Mouse (Mus musculus) liver, embryonic 16.5 days (tissue): ENCODE results near the gene Vmn1r139. TPM values are rescaled to one million over a fixed set of nuclear protein-coding genes. Genes with fewer than 3 reads are reported as not detected.
"Not testable (repeated sequence)": the region's sequence is repeated elsewhere in the genome, so short reads cannot be mapped to it uniquely, and the experiment has no call there.

Experiments used
- ATAC-seq: fragments of 200-750 bp; cut with Nextera tagmentation; 2 replicates; pipeline ENCODE4 v1.8.0; 2017; ENCODE audit warnings: low read depth, mild to moderate bottlenecking, moderate number of reproducible peaks, moderate library complexity
- H3K27ac ChIP-seq: fragments of 300-500 bp; sonication (generic); 2 replicates; pipeline ENCODE4 v1.5.1; 2014; ENCODE audit warnings: mild to moderate bottlenecking, low read length
- H3K27me3 ChIP-seq: fragments of 300-500 bp; sonication (generic); 2 replicates; pipeline ENCODE4 v1.6.1; 2014; ENCODE audit warnings: low read depth, low read length, mixed read lengths; ENCODE audit not compliant: control insufficient read depth, insufficient read depth
- H3K36me3 ChIP-seq: fragments of 300-500 bp; sonication (generic); 2 replicates; pipeline ENCODE4 v1.6.1; 2014; ENCODE audit warnings: mild to moderate bottlenecking; ENCODE audit not compliant: control insufficient read depth, insufficient read depth
- H3K4me1 ChIP-seq: fragments of 300-500 bp; sonication (generic); 2 replicates; pipeline ENCODE4 v1.6.1; 2014; ENCODE audit warnings: low read depth, low read length, mixed read lengths; ENCODE audit not compliant: control insufficient read depth
- H3K4me2 ChIP-seq: fragments of 300-500 bp; sonication (generic); 2 replicates; pipeline ENCODE4 v1.6.1; 2014; ENCODE audit warnings: low read depth, low read length, mixed read lengths
- H3K4me3 ChIP-seq: fragments of 300-500 bp; sonication (generic); 2 replicates; pipeline ENCODE4 v1.5.1; 2014; ENCODE audit warnings: low read depth, mild to moderate bottlenecking, low read length
- H3K9ac ChIP-seq: fragments of 300-500 bp; sonication (generic); 2 replicates; pipeline ENCODE4 v1.6.1; 2014; ENCODE audit warnings: low read depth, low read length
- H3K9me3 ChIP-seq: fragments of 300-500 bp; sonication (generic); replicated peaks from 2 replicates; pipeline ENCODE4 v1.6.1; 2016; ENCODE audit warnings: low read length; ENCODE audit not compliant: control insufficient read depth
- WGBS: fragments of 180-500 bp; shearing (Covaris S2); extraction: QIAGEN DNeasy Blood & Tissue Kit; methylation state at CpG from one replicate; pipeline ENCODE4 v1.1.7; 2014; ENCODE audit not compliant: insufficient replicate concordance; 5-methylcytosine and 5-hydroxymethylcytosine counted together
- polyA plus RNA-seq: library from polyadenylated mRNA; unstranded; fragments of >200 nt; fragmentation: Nextera tagmentation; extraction: Ambion mirVana; gene quantifications from 2 replicates; pipeline ENCODE4 v1.2.1, GENCODE M21; 2015

Gene Vmn1r139
- polyA plus RNA-seq: not detected in 2 replicates

DNA sequence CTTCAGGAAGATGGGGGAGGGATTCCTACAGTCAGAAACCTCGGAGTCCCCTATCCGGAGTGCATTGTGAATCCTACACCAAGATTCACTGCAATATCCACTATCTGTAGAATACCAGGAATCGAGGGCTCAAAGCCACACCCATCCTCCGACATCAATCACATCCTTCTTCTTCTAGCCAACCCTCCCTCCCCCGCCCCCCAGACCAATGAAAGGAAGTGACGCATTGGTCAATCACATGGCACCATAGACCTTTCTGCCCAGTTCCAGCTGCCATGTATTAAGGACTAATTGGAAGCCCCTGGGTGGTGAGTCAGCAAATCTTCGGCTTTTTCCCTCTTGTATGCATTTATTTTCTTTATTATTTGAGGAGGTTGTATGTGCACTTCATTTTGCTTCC lies at the start of gene Vmn1r139:
Gene Vmn1r139, plus strand, starts transcription at position 301 of the 400 bp plus-strand sequence.
- not testable (repeated sequence) for H3K4me3 ChIP-seq, H3K36me3 ChIP-seq, H3K4me2 ChIP-seq, H3K27me3 ChIP-seq, ATAC-seq, H3K9ac ChIP-seq, H3K4me1 ChIP-seq, H3K27ac ChIP-seq, H3K9me3 ChIP-seq
- WGBS: no CpG with 5 or more reads among the region's 7 CpGs

DNA sequence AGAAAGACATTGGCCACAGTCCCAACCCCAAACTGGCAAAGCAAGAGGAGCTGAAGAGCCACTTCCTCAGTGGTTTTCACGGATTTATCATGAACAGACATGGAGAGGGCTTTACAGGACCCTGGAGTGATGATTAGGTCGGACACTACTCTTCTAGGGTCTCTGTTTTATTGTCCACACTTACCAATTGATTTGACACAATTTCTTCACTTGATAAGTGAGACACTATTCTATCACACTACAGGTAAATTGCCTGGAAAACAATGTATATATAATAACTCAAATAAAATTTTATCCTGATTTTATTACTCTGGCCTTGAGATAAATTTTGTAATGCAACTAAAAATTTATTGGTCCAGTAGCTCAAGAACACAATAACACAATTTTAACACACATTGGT lies 40.1 kb upstream of the Vmn1r139 start, which contains the start of gene Vmn1r138:
Gene Vmn1r138, minus strand, starts transcription at position 101 of the 400 bp plus-strand sequence.
- H3K4me2 ChIP-seq, H3K9me3 ChIP-seq, H3K4me1 ChIP-seq, H3K4me3 ChIP-seq, H3K9ac ChIP-seq, H3K27ac ChIP-seq, ATAC-seq, H3K27me3 ChIP-seq, H3K36me3 ChIP-seq: not testable (repeated sequence)
- WGBS: no CpG with 5 or more reads among the region's 2 CpGs

DNA sequence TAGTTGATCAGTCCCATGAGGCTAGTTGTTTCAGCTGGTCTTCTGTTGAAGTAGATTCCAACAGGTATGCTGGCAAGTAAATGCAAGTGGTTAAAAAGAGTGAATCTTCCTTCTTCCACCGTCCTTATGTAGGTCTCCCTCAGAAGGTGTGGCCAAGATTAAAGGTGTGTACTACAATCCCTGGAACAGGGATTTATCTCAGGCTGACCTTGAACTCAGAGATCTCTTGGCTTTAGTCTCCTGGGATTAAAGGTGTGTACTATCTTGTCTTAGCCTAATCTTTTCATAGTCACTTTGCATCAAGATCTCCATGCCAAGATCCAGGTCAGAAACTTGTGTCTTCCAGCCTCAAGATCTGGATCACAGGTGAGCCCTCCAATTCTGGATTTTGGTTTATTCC lies 12.7 kb upstream of the Vmn1r139 start, which contains the start of gene Gm6176:
Gene Gm6176, minus strand, starts transcription at position 101 of the 400 bp plus-strand sequence.
- not testable (repeated sequence) for H3K9me3 ChIP-seq, H3K4me1 ChIP-seq, H3K36me3 ChIP-seq, H3K27me3 ChIP-seq, H3K9ac ChIP-seq, ATAC-seq, H3K27ac ChIP-seq, H3K4me3 ChIP-seq, H3K4me2 ChIP-seq
- WGBS: no CpG with 5 or more reads among the region's 1 CpGs

DNA sequence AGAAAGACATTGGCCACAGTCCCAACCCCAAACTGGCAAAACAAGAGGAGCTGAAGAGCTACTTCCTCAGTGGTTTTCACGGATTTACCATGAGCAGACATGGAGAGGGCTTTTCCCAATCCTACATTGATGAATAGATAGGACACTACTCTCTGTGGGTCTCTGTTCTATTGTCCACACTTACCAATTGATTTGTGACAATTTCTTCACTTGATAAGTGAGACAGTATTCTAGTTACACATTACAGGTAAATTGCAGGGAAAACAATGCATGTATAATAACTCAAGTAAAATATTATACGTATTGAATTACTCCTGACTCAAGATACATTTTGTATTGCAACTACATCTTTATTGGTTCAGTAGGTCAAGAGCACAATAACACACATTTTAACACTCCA lies 49.3 kb downstream of the Vmn1r139 start, which contains the start of gene Gm16451:
Gene Gm16451, minus strand, starts transcription at position 101 of the 400 bp plus-strand sequence.
- WGBS: no CpG with 5 or more reads among the region's 2 CpGs
- H3K4me1 ChIP-seq: not testable (repeated sequence)

DNA sequence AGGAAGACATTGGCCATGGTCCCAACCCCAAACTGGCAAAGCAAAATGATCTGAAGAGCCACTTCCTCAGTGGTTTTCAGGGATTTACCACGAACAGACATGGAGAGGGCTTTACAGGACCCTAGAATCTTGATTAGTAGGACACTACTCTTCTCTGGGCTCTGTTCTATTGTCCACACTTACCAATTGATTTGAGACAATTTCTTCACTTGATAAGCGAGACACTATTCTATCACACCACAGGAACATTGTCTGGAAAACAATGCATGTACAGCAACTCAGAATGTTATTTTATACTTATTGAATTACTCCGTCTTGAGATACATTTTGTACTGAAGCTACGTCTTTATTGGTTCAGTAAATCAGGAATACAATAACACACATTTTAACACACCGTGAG lies 65.8 kb downstream of the Vmn1r139 start, which contains the start of gene Gm10666:
Gene Gm10666, minus strand, starts transcription at position 101 of the 400 bp plus-strand sequence.
- H3K36me3 ChIP-seq, H3K9me3 ChIP-seq, H3K27me3 ChIP-seq, ATAC-seq, H3K4me2 ChIP-seq, H3K9ac ChIP-seq, H3K4me3 ChIP-seq, H3K4me1 ChIP-seq, H3K27ac ChIP-seq: not testable (repeated sequence)
- no CpG with 5 or more reads among the region's 5 CpGs for WGBS

More for the DNA sequence above, 49.3 kb downstream of the Vmn1r139 start, which contains the start of gene Gm16451:
- H3K4me3 ChIP-seq, H3K9ac ChIP-seq, ATAC-seq, H3K9me3 ChIP-seq, H3K27ac ChIP-seq, H3K36me3 ChIP-seq, H3K27me3 ChIP-seq, H3K4me2 ChIP-seq: not testable (repeated sequence)

Other genes starting within 250 kb of the Vmn1r139 start
- gene Vmn1r135, start 236.7 kb upstream of the Vmn1r139 start, polyA plus RNA-seq: not detected in 2 replicates
- gene Gm5725, start 224.8 kb upstream of the Vmn1r139 start, polyA plus RNA-seq: not detected in 2 replicates
- gene Gm5891, start 147.8 kb upstream of the Vmn1r139 start, polyA plus RNA-seq: not detected in 2 replicates
- not detected in 2 replicates for gene Vmn1r137, start 74.5 kb upstream of the Vmn1r139 start, polyA plus RNA-seq
- gene Vmn1r138, start 40.2 kb upstream of the Vmn1r139 start, polyA plus RNA-seq: not detected in 2 replicates
- not detected in 2 replicates for gene Gm6176, start 12.8 kb upstream of the Vmn1r139 start, polyA plus RNA-seq
- not detected in 2 replicates for gene Gm16451, start 49.2 kb downstream of the Vmn1r139 start, polyA plus RNA-seq
- gene Gm10666, start 65.7 kb downstream of the Vmn1r139 start, polyA plus RNA-seq: not detected in 2 replicates
- gene Vmn1r142, start 95.0 kb downstream of the Vmn1r139 start, polyA plus RNA-seq: not detected in 2 replicates
- gene Vmn1r143, start 120.3 kb downstream of the Vmn1r139 start, polyA plus RNA-seq: not detected in 2 replicates
- not detected in 2 replicates for gene Gm8653, start 132.2 kb downstream of the Vmn1r139 start, polyA plus RNA-seq
- gene Gm8453, start 160.4 kb downstream of the Vmn1r139 start, polyA plus RNA-seq: not detected in 2 replicates